Mouse (Mus musculus): ENCODE data around the gene Bdh1.

DNA sequence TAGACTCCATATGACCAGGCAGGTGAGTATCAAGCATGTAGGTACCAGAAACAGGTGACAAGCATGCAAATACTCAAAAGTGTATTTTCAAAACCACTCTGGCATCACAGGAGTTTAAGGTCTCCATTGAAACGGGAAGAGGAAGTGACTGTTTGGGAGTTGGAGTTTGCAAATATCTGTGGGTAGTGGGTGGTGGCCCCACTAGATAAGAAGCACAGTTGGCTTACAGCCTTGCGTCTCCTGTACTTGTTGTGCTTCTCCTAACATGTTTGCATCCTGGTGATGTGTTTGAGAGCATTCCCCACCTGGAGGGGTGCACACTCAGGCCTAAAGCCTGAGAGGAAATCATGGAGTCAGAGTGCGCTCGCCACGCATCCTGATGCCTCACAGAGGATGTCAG is 49.9 kb downstream of the Bdh1 start:
- TF ChIP-seq CTCF (IDR thresholded peaks at IDR 0.05; ENCODE audit: low read depth) (no peak), EP300 (IDR thresholded peaks at IDR 0.05; ENCODE audit: low read depth) (no peak)

Measured in liver, embryonic 14.5 days (tissue).